Comparison of ENCODE assay signal across 10 mouse cellular contexts in the genomic region with DNA sequence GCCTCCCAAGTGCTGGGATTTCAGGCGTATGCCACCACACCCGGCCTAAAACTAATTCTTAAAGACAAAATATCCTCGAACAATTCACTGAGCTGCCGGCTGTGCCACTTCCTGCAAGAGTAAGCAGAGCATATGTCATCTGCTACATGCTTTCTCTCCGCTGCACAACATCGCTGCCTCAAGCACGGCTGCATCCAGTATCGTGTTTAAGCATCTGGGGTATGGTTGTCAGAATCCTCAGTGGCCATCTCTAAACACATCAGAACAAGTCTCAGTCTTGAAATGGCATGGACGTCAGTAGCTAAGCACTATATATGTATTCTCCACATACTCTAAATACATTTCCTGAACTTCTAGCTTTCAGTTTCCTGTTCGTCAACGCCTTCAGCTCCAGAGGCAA. TPM values are rescaled to one million over a fixed set of nuclear protein-coding genes. Genes with fewer than 3 reads are reported as not detected.
A peak's percentile ranks its signal among the peaks of the same experiment; 100 is the strongest.
DNase-seq lines count a peak whose midpoint lies in the region; ATAC-seq lines count a peak whose summit lies in the region.
"Had no signal": no experiment of that assay in that cellular context is flagged by ENCODE, and none has a peak within 500 bp of the region (broad histone marks: within the 10 kb centered on the region; RNA-seq: fewer than 3 reads in every experiment).

No protein-coding gene starts in this region.

- H3K36me3 ChIP-seq in hindbrain, embryonic 15.5 days = no peaks in the 10 kb centered on the region
- H3K36me3 ChIP-seq in hindbrain, embryonic 12.5 days = no peaks in the 10 kb centered on the region
- H3K36me3 ChIP-seq in embryonic facial prominence, embryonic 15.5 days = no peaks in the 10 kb centered on the region

- peak; percentile 58 for DNase-seq in CD4-positive helper T cell, adult 2 months (ENCODE audit: low read depth, low spot score)
- no peak for DNase-seq in ovary, adult 18-20 months (ENCODE audit: low spot score)
- no peak for DNase-seq in cerebellum, adult 18-20 months
- no peak for DNase-seq in frontal cortex, postnatal 10 days (ENCODE audit: low spot score in 2 of 2)
- DNase-seq: cerebellum, adult 8-10 months; layer of hippocampus, postnatal 36 days had no signal

- no peaks in the 10 kb centered on the region for H3K9me3 ChIP-seq in hindbrain, embryonic 15.5 days
- no peaks in the 10 kb centered on the region for H3K9me3 ChIP-seq in hindbrain, embryonic 12.5 days (replicated peaks)
- no peaks in the 10 kb centered on the region for H3K9me3 ChIP-seq in embryonic facial prominence, embryonic 15.5 days (replicated peaks)

- H3K4me3 ChIP-seq in hindbrain, embryonic 15.5 days = no peak overlapping the region
- no peak overlapping the region for H3K4me3 ChIP-seq in hindbrain, embryonic 12.5 days
- H3K4me3 ChIP-seq in embryonic facial prominence, embryonic 15.5 days (replicated peaks) = no peak overlapping the region

- WGBS in hindbrain, embryonic 15.5 days = 65% methylated on average over 11 of the region's 11 CpGs
- 78% methylated on average over 11 of the region's 11 CpGs for WGBS in hindbrain, embryonic 12.5 days
- 49% methylated on average over 11 of the region's 11 CpGs for WGBS in embryonic facial prominence, embryonic 15.5 days

- no peak overlapping the region for H3K27ac ChIP-seq in hindbrain, embryonic 15.5 days (replicated peaks)
- no peak overlapping the region for H3K27ac ChIP-seq in hindbrain, embryonic 12.5 days
- H3K27ac ChIP-seq in embryonic facial prominence, embryonic 15.5 days (replicated peaks) = no peak overlapping the region

- H3K4me1 ChIP-seq in hindbrain, embryonic 15.5 days (replicated peaks) = peaks cover 7% of the 10 kb centered on the region
- peaks cover 16% of the 10 kb centered on the region for H3K4me1 ChIP-seq in hindbrain, embryonic 12.5 days
- peaks cover 7% of the 10 kb centered on the region; the same call in 1 of the 2 replicates for H3K4me1 ChIP-seq in embryonic facial prominence, embryonic 15.5 days

- 0 out of 2 replicates have a peak overlapping the region, but pooled peaks have one; percentile 2 for H3K4me2 ChIP-seq in hindbrain, embryonic 15.5 days
- H3K4me2 ChIP-seq in hindbrain, embryonic 12.5 days (replicated peaks) = no peak overlapping the region
- peak overlapping the region; percentile 12; the same call in 1 of the 2 replicates for H3K4me2 ChIP-seq in embryonic facial prominence, embryonic 15.5 days (replicated peaks)

- no peak for ATAC-seq in hindbrain, embryonic 15.5 days (ENCODE audit: low FRiP score, low read depth)
- no peak for ATAC-seq in hindbrain, embryonic 12.5 days (ENCODE audit: low FRiP score)
- no peak for ATAC-seq in embryonic facial prominence, embryonic 15.5 days (ENCODE audit: insufficient number of reproducible peaks, low FRiP score, low TSS enrichment, low read depth)
- peak; percentile 46; the same call in 1 of the 2 replicates for ATAC-seq in megakaryocyte progenitor cell, adult 5-6 weeks (replicated peaks; ENCODE audit: poor library complexity)

- H3K9ac ChIP-seq in hindbrain, embryonic 15.5 days = no peak overlapping the region
- no peak overlapping the region for H3K9ac ChIP-seq in hindbrain, embryonic 12.5 days
- no peak overlapping the region for H3K9ac ChIP-seq in embryonic facial prominence, embryonic 15.5 days

- no peaks in the 10 kb centered on the region for H3K27me3 ChIP-seq in hindbrain, embryonic 15.5 days
- H3K27me3 ChIP-seq in hindbrain, embryonic 12.5 days = no peaks in the 10 kb centered on the region
- no peaks in the 10 kb centered on the region for H3K27me3 ChIP-seq in embryonic facial prominence, embryonic 15.5 days

RNA-seq across cellular contexts. Expression of a gene that starts 49.6 kb away (rescaled TPM):
- 31.5 and 32.5 TPM in 2 replicates for polyA plus RNA-seq in hindbrain, embryonic 15.5 days (2015; fragmentation: Nextera tagmentation; extraction: Ambion mirVana)
- 28.3 and 32.6 TPM in 2 replicates for polyA plus RNA-seq in hindbrain, embryonic 12.5 days (2016; fragmentation: Nextera tagmentation; extraction: Ambion mirVana)
- 35.8 and 36.5 TPM in 2 replicates for polyA plus RNA-seq in embryonic facial prominence, embryonic 15.5 days (2015; fragmentation: Nextera tagmentation; extraction: Ambion mirVana)
- total RNA-seq in megakaryocyte progenitor cell, adult 5-6 weeks (2015) = 25.8 and 30.0 TPM in 2 replicates
- total RNA-seq in megakaryocyte progenitor cell, adult 5-6 weeks (2017) = 40.2 and 58.9 TPM in 2 replicates
